Mouse (Mus musculus) liver, embryonic 14.5 days (tissue): Measurements from ENCODE around the gene Lxn.

ENCODE experiments used
- CTCF ChIP-seq: IDR thresholded peaks from 2 replicates; pipeline ENCODE4 v1.5.1; 2016; ENCODE audit warnings: antibody characterized with exemption, low read depth, control low read depth
- EP300 ChIP-seq: IDR thresholded peaks from 2 replicates; pipeline ENCODE4 v1.6.1; 2016; ENCODE audit warnings: antibody characterized with exemption, low read depth

DNA sequence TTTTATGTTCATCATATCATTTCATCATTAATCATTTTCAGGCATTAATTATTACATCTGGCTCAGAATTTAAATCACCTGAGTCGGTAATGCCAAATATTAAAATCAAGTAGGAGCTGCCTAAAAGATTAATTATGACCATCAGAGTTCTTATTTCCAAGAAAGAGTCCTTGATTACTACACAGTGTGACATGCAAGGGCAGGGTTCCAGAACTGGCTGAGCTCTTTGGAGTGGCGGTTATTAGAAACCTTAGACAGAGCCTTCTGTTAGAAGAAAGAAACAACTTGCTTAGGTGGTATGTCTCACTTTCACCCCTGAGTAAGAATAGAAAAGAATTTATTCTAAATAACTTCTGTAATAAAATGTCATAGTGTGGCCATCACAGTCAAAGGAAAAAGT lies 3.6 kb upstream of the Lxn start:
- TF ChIP-seq CTCF (no peak), EP300 (no peak)
